Mouse (Mus musculus): ENCODE results near the gene Plpp3. TPM values are rescaled to one million over a fixed set of nuclear protein-coding genes. Genes with fewer than 3 reads are reported as not detected.
"Not testable (repeated sequence)": the region's sequence is repeated elsewhere in the genome, so short reads cannot be mapped to it uniquely, and the experiment has no call there.

The Plpp3 gene
- polyA plus RNA-seq, 1 experiment from 2014 or later: 46.0 TPM

DNA sequence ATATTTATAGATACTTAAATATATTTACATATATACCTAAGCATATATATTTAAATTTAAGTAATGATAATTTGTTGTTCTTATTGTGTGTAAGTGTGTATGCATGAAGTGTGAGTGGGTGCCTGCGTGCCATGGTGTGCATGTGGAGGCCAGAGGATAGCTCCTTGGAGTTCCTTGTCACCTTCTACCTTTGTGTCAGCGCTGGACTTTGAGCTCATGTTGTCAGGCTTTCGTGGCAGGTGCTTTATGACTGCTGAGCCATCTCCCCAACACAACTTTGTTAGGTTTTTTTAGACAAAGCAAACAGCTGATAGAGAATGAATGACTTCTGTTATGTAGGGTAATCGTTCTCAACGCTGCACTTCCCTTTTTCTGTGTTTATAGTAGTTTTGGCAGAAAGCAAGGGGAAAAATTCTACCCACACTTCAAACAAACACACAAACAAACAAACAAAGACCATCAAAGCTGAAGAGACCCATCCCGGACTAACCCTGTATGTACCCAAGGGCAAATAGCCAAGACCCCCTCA lies 111.1 kb downstream of the Plpp3 start:
- H3K36me3 ChIP-seq (ENCODE audit: control insufficient read depth, insufficient read depth, low read length): no peaks in the 10 kb centered on the region
- peak; percentile 88 for ATAC-seq
- H3K4me3 ChIP-seq (ENCODE audit: low read length): no peak overlapping the region
- H3K9me3 ChIP-seq (ENCODE audit: control insufficient read depth, low read length): no peaks in the 10 kb centered on the region
- no peaks in the 10 kb centered on the region for H3K27me3 ChIP-seq (replicated peaks; ENCODE audit: control insufficient read depth, insufficient read depth, low read length)
- H3K9ac ChIP-seq (ENCODE audit: low read depth, low read length): no peak overlapping the region
- WGBS: 53% methylated on average over 6 of the region's 6 CpGs
- no peak overlapping the region for H3K4me2 ChIP-seq (ENCODE audit: low read depth, low read length)
- H3K27ac ChIP-seq (ENCODE audit: low read length): no peak overlapping the region
- no peaks in the 10 kb centered on the region for H3K4me1 ChIP-seq (ENCODE audit: control insufficient read depth, insufficient read depth, low read length)

DNA sequence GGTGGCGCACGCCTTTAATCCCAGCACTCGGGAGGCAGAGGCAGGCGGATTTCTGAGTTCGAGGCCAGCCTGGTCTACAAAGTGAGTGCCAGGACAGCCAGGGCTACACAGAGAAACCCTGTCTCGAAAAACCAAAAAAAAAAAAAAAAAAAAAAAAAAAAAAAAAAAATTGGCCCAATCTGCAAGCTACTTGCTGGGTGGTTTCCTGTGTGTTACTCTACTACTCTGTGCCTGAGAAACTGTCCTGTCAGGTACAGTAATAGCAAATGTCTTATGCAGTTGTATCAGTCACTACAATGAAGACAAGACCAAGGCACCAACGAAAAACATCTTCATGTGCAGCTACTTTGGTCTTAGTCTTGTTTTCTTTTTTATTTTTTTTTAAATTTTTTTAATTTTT lies 112.3 kb downstream of the Plpp3 start:
- H3K4me2 ChIP-seq (ENCODE audit: low read depth, low read length); H3K36me3 ChIP-seq (ENCODE audit: control insufficient read depth, insufficient read depth, low read length); H3K4me1 ChIP-seq (ENCODE audit: control insufficient read depth, insufficient read depth, low read length); H3K4me3 ChIP-seq (ENCODE audit: low read length); ATAC-seq; H3K27me3 ChIP-seq (replicated peaks; ENCODE audit: control insufficient read depth, insufficient read depth, low read length); H3K27ac ChIP-seq (ENCODE audit: low read length); H3K9me3 ChIP-seq (ENCODE audit: control insufficient read depth, low read length); H3K9ac ChIP-seq (ENCODE audit: low read depth, low read length): not testable (repeated sequence)
- WGBS: 98% methylated on average over 5 of the region's 7 CpGs

GRCm38 (mm10) chr4:105271166-105271565 lies 114.0 kb downstream of the Plpp3 start:
- H3K36me3 ChIP-seq (ENCODE audit: control insufficient read depth, insufficient read depth, low read length): no peaks in the 10 kb centered on the region
- no peak overlapping the region for H3K4me2 ChIP-seq (ENCODE audit: low read depth, low read length)
- no peak overlapping the region for H3K4me3 ChIP-seq (ENCODE audit: low read length)
- peaks cover 6% of the 10 kb centered on the region; the same call in 1 of the 2 replicates for H3K4me1 ChIP-seq (ENCODE audit: control insufficient read depth, insufficient read depth, low read length)
- H3K9ac ChIP-seq (ENCODE audit: low read depth, low read length): no peak overlapping the region
- no peak for ATAC-seq
- H3K27me3 ChIP-seq (replicated peaks; ENCODE audit: control insufficient read depth, insufficient read depth, low read length): no peaks in the 10 kb centered on the region
- no peak overlapping the region for H3K27ac ChIP-seq (ENCODE audit: low read length)
- H3K9me3 ChIP-seq (ENCODE audit: control insufficient read depth, low read length): no peaks in the 10 kb centered on the region; the same call in 1 of the 2 replicates
- WGBS: 83% methylated on average over 6 of the region's 6 CpGs

GRCm38 (mm10) chr4:105273034-105273433 lies 115.9 kb downstream of the Plpp3 start:
- H3K4me2 ChIP-seq (ENCODE audit: low read depth, low read length): no peak overlapping the region
- H3K27me3 ChIP-seq (replicated peaks; ENCODE audit: control insufficient read depth, insufficient read depth, low read length): no peaks in the 10 kb centered on the region
- WGBS: 73% methylated on average over 2 of the region's 2 CpGs
- H3K9me3 ChIP-seq (ENCODE audit: control insufficient read depth, low read length): no peaks in the 10 kb centered on the region; the same call in 1 of the 2 replicates
- no peak overlapping the region for H3K27ac ChIP-seq (ENCODE audit: low read length)
- no peak for ATAC-seq
- H3K9ac ChIP-seq (ENCODE audit: low read depth, low read length): no peak overlapping the region
- H3K4me1 ChIP-seq (ENCODE audit: control insufficient read depth, insufficient read depth, low read length): peaks cover 6% of the 10 kb centered on the region; the same call in 1 of the 2 replicates
- no peak overlapping the region for H3K4me3 ChIP-seq (ENCODE audit: low read length)
- no peaks in the 10 kb centered on the region for H3K36me3 ChIP-seq (ENCODE audit: control insufficient read depth, insufficient read depth, low read length)

GRCm38 (mm10) chr4:105273486-105273885 lies 116.3 kb downstream of the Plpp3 start:
- H3K36me3 ChIP-seq (ENCODE audit: control insufficient read depth, insufficient read depth, low read length): no peaks in the 10 kb centered on the region

DNA sequence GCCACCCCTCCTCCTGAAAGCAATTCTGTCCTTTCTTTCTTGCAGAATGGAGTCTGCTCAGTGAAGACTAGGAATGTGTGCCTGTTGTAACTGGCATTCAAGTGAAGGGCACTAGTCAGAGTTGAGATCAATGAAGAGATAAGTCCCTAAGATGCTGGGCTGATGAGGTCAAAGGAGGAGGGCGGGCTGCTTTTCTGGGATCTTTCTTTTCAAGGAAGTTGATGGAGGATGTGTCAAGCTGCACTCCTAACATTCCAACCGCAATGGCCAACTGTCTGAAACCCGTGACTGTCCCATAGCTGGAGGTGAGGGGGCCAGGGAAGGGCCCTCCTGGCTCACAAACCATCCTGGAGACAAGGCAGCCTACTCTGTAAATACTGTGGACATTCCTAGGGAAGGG lies 118.5 kb downstream of the Plpp3 start:
- no peak overlapping the region for H3K4me3 ChIP-seq (ENCODE audit: low read length)
- no peaks in the 10 kb centered on the region; the same call in 1 of the 2 replicates for H3K9me3 ChIP-seq (ENCODE audit: control insufficient read depth, low read length)
- no peak for ATAC-seq
- peaks cover 6% of the 10 kb centered on the region; the same call in 1 of the 2 replicates for H3K4me1 ChIP-seq (ENCODE audit: control insufficient read depth, insufficient read depth, low read length)
- H3K9ac ChIP-seq (ENCODE audit: low read depth, low read length): no peak overlapping the region
- no peak overlapping the region for H3K27ac ChIP-seq (ENCODE audit: low read length)
- no peaks in the 10 kb centered on the region for H3K36me3 ChIP-seq (ENCODE audit: control insufficient read depth, insufficient read depth, low read length)
- WGBS: 46% methylated on average over 3 of the region's 3 CpGs
- no peaks in the 10 kb centered on the region for H3K27me3 ChIP-seq (replicated peaks; ENCODE audit: control insufficient read depth, insufficient read depth, low read length)
- no peak overlapping the region for H3K4me2 ChIP-seq (ENCODE audit: low read depth, low read length)

More at GRCm38 (mm10) chr4:105273486-105273885, 116.3 kb downstream of the Plpp3 start:
- WGBS: 86% methylated on average over 4 of the region's 4 CpGs
- H3K27me3 ChIP-seq (replicated peaks; ENCODE audit: control insufficient read depth, insufficient read depth, low read length): no peaks in the 10 kb centered on the region
- no peak overlapping the region for H3K9ac ChIP-seq (ENCODE audit: low read depth, low read length)
- no peak overlapping the region for H3K4me2 ChIP-seq (ENCODE audit: low read depth, low read length)
- ATAC-seq: no peak
- no peak overlapping the region for H3K4me3 ChIP-seq (ENCODE audit: low read length)
- H3K4me1 ChIP-seq (ENCODE audit: control insufficient read depth, insufficient read depth, low read length): peaks cover 6% of the 10 kb centered on the region; the same call in 1 of the 2 replicates
- H3K27ac ChIP-seq (ENCODE audit: low read length): no peak overlapping the region
- H3K9me3 ChIP-seq (ENCODE audit: control insufficient read depth, low read length): no peaks in the 10 kb centered on the region; the same call in 1 of the 2 replicates

DNA sequence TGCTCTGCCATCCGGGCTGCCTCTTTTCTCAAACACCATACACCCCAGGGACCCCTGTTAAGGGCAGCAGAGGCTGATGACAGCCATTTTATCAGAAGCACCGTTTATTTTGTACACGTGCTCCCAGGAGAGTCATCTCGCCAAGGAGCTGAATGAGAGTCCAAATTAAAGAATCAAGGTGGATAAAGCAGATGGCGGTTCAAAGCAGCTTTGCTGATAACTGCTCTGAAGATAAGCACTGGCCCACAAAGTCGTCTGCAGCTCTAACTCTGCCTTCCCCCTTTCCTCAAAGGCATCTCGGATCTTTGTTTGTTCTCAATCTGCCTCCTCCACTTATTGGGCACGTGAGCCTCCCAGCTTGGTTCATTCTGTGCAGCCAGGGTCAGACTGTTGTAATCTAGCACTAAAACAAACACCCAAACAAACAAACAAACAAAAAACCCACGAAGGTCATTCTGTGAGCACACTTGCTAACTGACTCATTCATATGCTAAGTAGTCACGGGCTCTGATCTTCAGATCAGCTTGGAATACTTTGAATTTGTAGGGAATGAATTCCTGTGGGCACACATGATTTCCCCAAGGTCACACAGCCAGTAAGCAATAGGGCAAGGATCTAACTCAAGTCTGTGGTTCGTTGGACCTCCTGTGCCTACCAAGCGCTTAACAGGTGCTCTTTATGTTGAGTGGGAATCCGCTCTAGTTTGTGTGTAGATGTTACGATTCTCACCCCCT lies 119.1 kb downstream of the Plpp3 start:
- no peak overlapping the region for H3K4me2 ChIP-seq (ENCODE audit: low read depth, low read length)
- 42% methylated on average over 14 of the region's 14 CpGs for WGBS

DNA sequence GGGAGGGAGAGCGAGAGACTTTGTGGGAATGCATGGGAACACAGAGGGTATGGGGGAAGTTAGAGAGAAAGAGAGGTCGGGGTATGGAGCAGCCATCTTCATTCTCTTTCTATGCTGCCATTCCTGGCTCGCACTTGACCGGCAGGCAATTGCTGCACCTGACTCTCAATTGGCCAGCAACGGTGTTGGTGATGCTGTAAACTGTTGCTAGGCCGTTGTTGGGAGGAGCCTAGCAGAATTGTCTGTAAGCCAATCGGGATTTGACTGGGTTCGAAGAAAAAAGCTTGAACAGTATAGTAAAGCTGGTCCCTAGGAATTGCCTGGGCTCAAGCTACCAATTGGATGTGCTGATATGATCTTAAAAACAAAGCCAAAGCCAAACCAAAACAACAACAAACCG lies 121.0 kb downstream of the Plpp3 start:
- Histone ChIP-seq H3K4me3 (ENCODE audit: low read length) (no peak overlapping the region), H3K9me3 (ENCODE audit: control insufficient read depth, low read length) (no peaks in the 10 kb centered on the region; the same call in 1 of the 2 replicates), H3K4me1 (ENCODE audit: control insufficient read depth, insufficient read depth, low read length) (peaks cover 15% of the 10 kb centered on the region), H3K27me3 (replicated peaks; ENCODE audit: control insufficient read depth, insufficient read depth, low read length) (no peaks in the 10 kb centered on the region), H3K36me3 (ENCODE audit: control insufficient read depth, insufficient read depth, low read length) (no peaks in the 10 kb centered on the region), H3K27ac (ENCODE audit: low read length) (no peak overlapping the region), H3K9ac (ENCODE audit: low read depth, low read length) (no peak overlapping the region), H3K4me2 (ENCODE audit: low read depth, low read length) (no peak overlapping the region)
- WGBS: 69% methylated on average over 9 of the region's 9 CpGs
- ATAC-seq: no peak

More for the DNA sequence above, 119.1 kb downstream of the Plpp3 start:
- no peaks in the 10 kb centered on the region; the same call in 1 of the 2 replicates for H3K9me3 ChIP-seq (ENCODE audit: control insufficient read depth, low read length)
- H3K4me1 ChIP-seq (ENCODE audit: control insufficient read depth, insufficient read depth, low read length): peaks cover 6% of the 10 kb centered on the region; the same call in 1 of the 2 replicates
- no peak overlapping the region for H3K27ac ChIP-seq (ENCODE audit: low read length)
- no peak overlapping the region for H3K4me3 ChIP-seq (ENCODE audit: low read length)
- H3K27me3 ChIP-seq (replicated peaks; ENCODE audit: control insufficient read depth, insufficient read depth, low read length): no peaks in the 10 kb centered on the region
- H3K9ac ChIP-seq (ENCODE audit: low read depth, low read length): no peak overlapping the region
- H3K36me3 ChIP-seq (ENCODE audit: control insufficient read depth, insufficient read depth, low read length): no peaks in the 10 kb centered on the region
- ATAC-seq: no peak

DNA sequence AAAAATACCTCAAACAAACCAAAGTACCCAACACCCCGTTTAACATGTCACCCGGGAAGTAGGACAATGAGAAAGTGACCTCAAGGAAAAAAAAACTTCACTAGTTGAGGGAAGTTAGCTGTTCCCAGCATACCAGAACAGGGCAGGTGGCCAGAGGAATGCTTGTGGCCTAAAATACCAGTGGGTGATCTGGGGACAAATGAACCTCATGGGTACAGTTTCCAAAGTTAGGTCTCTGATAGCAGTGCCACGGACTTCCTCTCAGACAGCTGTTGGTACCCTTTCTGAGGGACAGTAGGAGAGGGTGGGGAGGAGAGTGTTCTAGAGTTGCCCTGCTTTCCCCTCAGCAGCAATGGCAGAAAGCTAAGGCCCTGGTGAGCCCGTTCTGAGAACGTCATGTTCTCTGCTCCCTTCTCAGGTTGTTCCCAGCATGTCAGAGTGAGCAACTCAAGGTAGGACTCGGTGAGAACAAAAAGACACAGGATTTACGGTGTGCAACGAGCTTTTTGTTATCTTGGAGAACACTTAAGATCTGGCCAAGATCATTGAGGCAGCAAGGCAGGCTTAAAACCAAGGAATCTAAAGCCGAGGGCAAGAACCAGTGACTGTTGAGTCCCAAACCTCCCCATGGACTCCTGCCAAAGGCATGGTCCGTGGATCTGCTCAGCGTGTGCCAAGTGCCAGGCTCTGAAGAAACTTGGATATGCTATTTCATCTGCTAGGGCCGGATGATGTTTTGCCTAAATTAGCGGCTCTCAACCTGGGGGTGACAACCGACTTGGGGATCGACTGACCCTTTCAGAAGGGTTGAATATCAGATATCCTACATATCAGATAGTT lies 121.6 kb downstream of the Plpp3 start:
- Histone ChIP-seq H3K9me3 (ENCODE audit: control insufficient read depth, low read length) (no peaks in the 10 kb centered on the region; the same call in 1 of the 2 replicates), H3K4me2 (ENCODE audit: low read depth, low read length) (no peak overlapping the region), H3K36me3 (ENCODE audit: control insufficient read depth, insufficient read depth, low read length) (no peaks in the 10 kb centered on the region), H3K27me3 (replicated peaks; ENCODE audit: control insufficient read depth, insufficient read depth, low read length) (no peaks in the 10 kb centered on the region), H3K4me1 (ENCODE audit: control insufficient read depth, insufficient read depth, low read length) (peaks cover 19% of the 10 kb centered on the region), H3K27ac (ENCODE audit: low read length) (no peak overlapping the region), H3K4me3 (ENCODE audit: low read length) (no peak overlapping the region), H3K9ac (ENCODE audit: low read depth, low read length) (no peak overlapping the region)
- 77% methylated on average over 15 of the region's 15 CpGs for WGBS
- ATAC-seq: no peak
